Mouse (Mus musculus): ENCODE results near the gene Spryd3.

DNA sequence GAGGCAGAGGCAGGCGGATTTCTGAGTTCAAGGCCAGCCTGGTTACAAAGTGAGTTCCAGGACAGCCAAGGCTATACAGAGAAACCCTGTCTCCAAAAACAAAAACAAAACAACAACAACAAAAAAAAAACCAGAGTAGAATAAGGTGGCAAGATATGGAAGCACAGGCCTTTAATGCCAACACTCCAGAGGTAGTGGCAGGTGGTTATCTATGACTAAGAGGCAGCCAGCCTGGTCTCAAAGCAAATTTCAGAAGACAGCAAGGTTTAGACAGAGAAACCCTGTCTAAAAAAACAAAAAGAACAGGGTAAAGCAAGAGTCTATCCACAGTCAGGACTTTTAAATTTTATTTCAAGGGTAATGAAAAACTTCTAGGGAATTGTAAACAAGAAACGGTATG is 1.3 kb downstream of the Spryd3 start:
- no peak for TF ChIP-seq POLR2A (IDR thresholded peaks at IDR 0.05; ENCODE audit: control insufficient read depth, low read depth, low read length)
- TF ChIP-seq CTCF (IDR thresholded peaks at IDR 0.05; ENCODE audit: control insufficient read depth, insufficient read depth, insufficient replicate concordance, low read depth, low read length), result no peak
